Mouse (Mus musculus): ENCODE results near the gene Sik2.

DNA sequence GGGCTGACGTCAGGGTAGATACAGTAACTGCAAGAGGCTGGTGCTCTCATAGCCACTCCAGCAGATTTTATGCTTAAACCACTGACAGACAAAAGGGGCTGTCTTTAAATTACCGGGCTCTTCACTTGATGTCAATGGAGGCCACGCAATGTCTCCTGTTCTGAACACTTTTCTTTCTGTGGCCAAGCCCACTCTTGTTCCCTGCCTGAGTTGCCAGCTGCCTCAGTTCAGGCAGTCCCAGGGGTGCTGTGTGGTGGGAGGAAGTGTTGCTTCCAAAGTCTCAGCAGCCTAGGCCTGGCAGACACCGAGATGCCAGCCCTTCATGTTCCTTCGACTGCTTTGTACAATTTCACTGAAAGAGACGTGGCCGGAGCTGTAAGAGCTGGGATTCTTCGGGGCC, 124.8 kb downstream of the Sik2 start:
- TF ChIP-seq CTCF (IDR thresholded peaks at IDR 0.05; ENCODE audit: insufficient read depth, low read length) (no peak), POLR2A (IDR thresholded peaks at IDR 0.05; ENCODE audit: borderline replicate concordance, extremely low read depth, low read depth, low read length) (no peak)
